Mouse (Mus musculus) kidney, postnatal 25 days (tissue): ENCODE measurements at regions not wholly inside any gene's neighbourhood (a gene's known extent, or its start where the extent isn't known, plus 50 kb on each side); places are given as distances from the start of the nearest gene placed in this dataset.

Experiments
- DNase-seq, 2 experiments: peaks; one replicate each; pipeline ENCODE4 v3.0.0; 2021; ENCODE audit warnings: mixed read lengths in 2 of 2

- no peak for DNase-seq
These were observed 468.7 kb upstream of the Vstm2b start for GRCm38 (mm10) chr7:40429416-40429815.

DNA sequence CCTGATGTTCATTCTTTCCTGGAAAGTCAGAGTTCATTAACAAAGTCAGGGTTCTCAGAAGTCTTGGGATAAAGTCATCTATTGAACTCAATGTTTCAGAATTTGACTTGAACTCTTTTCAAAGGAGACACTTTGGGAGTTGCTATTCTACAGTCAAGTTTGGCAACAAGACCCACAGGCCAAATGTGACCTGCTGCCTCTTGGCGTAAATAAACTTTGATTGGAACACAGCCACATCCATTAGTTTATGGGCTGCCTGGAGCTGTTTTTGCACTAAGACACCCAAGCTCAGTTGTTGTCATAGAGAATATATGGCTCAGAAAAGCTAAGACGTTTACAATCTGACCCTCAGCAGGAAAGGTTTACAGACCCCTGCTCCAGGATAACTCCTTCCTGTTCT lies 464.2 kb upstream of the Vstm2b start:
- DNase-seq: peak in 1 of 2 experiments; percentile 8

DNA sequence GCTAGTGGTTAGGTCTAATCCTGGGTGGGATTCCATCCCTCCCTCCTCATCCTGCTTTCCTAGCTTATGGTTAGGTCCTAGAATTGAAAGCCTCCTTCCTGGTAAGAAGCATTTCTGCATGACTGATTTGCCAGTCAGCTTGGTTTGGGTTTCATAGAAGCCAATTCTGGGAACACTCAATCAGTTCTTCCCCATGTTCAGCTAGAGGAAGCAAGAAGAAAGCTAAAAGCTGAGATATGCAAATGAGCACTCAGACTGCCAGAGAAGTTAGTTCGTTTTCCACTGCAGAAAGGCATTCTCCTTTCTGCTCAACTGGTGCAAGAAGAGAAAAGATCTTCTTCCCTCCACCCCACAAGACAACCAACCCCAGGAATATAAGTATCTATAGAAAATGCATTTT lies 457.0 kb upstream of the Vstm2b start:
- DNase-seq: no peak

DNA sequence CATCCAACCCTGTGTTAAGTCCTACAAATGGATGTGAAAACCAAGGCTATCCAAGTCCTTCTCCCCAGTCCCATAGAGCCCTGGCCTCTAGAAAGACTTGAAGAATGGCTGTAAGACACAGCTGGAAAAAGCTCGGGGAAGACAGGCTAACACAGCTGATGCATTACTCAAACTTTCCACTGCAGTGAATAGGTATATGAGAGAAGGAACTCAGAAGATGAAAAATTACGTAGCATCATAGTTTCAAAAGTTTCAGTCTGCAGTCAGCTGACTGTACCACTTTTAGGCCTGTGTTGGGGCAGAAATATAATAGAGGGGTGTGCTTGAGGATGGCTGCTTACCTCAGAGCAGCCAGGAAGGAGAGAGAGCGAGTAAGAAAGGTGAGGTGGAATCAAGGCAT lies 456.3 kb upstream of the Vstm2b start:
- no peak for DNase-seq

- no peak for DNase-seq
These were observed 431.7 kb upstream of the Vstm2b start for GRCm38 (mm10) chr7:40466382-40466781.

DNA sequence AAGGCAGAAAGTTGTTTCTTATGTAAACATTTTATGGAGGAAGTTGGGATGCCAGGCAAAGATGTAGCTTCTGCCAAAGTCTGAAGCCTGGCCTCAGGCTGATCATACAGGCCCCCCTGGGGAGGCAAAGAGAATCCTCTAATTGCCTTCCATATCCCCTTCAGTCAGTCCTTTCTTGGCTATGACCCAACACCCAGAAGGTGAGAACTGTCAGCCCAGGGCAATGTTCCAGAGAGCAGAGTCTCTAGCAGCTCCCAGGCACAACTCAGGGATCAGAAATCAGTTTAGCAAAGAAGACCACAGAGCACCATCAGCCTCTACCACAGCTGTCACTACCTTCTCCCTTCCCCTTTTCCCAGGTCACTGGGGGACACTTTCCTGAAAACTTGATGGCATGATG lies 410.9 kb upstream of the Vstm2b start:
- DNase-seq: peak in 1 of 2 experiments; percentile 2

DNA sequence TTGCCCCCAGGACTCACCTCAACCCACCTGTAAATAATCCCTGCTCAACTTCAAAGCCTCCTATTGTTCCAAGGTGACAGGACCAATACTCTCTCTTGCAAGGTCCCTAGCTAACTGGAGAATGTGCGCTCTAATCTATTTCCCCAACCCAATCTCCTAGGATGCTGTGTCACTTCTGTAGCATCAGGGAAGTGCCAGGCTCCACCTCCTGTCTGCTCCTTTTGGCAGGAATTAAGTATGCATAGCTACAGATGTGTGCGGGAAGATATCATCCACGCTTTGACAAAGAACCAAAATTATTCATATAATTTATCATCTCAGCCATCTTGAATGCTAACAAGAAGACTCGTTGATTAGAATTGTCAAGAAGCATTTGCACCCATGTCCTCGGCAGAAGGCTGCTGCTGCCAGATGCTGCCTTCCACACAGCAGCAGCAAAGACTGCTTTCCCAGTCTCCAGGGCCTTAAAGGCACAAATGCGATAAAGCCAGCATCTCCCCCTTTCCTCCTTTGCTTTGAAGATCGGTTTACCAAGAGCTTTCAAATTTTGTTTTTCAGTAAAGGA lies 375.3 kb upstream of the Vstm2b start:
- no peak for DNase-seq

DNA sequence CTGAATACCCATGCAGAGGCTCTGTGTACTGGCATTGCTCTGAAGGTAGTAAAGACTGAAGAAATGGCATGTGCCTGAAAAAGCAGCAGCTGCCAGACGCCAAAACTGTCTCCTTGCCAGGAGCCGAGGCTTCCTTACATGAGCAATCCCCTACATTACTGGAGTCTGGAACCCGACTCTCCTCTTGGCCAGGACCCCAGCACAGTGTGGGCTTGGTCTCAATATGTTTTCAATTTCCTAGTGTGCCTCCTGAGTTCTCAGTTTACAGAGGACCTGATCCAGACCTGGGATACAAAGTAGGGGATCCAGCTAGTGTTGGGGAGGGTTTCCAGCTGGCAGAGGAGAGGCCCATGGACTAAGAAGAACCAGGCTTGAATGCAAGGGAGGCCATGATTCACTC lies 361.5 kb upstream of the Vstm2b start:
- DNase-seq: no peak

DNA sequence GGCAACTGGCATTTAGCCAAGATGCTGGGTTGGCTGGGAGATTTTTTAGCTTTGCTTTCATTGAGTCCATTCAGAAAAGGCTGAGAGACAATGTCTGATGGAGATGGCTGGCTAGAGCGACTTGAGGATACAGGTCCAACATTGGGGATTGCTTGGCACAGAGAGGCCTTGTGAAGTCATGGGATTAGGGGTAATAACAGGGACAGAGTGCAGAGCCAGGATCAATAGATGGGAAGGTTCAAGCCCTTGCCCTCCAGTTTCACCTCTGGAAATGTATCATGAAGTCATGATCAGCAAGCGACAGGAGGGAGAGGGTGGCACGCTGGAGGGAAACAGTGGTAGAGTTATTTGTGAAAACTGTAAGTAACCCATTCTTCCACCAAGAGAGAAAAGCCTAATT lies 360.5 kb upstream of the Vstm2b start:
- no peak for DNase-seq

DNA sequence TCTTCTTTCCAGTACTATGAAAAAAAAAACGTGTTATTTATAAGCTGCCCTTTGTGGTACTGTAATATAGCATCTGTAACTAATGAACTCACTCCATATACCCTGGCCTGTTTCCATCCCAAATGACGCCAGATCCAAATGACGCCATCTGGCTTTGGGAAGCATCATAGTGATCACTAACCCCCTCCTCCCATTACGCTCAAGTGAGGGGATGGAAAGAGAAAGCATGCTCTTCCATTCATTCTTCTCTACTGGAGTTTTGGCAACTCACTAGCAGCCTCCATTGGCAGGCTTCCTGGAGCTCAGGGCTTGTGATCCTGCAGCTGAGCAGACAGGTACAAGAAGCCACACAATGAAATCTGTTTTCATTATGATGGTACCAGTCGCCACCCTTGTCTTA lies 358.3 kb upstream of the Vstm2b start:
- DNase-seq: no peak

DNA sequence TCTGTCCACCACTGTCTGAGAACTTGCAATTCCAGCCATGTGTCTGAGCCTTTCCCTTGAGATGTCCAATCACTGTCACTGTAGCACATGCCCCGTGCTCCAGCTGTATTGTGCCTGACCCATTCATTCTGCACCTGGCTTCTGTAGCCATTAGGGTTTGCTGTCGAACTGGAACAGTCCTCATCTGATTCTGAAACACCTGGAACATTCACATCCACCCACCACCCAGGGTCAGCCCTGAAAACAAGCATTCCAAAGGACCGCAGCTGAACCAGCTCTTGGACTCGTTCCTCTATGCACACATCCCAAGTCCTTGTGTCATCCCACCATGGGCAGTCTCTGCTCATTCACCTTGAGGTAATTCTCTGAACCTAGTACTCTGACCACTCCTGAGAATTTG lies 356.8 kb upstream of the Vstm2b start:
- DNase-seq: no peak

DNA sequence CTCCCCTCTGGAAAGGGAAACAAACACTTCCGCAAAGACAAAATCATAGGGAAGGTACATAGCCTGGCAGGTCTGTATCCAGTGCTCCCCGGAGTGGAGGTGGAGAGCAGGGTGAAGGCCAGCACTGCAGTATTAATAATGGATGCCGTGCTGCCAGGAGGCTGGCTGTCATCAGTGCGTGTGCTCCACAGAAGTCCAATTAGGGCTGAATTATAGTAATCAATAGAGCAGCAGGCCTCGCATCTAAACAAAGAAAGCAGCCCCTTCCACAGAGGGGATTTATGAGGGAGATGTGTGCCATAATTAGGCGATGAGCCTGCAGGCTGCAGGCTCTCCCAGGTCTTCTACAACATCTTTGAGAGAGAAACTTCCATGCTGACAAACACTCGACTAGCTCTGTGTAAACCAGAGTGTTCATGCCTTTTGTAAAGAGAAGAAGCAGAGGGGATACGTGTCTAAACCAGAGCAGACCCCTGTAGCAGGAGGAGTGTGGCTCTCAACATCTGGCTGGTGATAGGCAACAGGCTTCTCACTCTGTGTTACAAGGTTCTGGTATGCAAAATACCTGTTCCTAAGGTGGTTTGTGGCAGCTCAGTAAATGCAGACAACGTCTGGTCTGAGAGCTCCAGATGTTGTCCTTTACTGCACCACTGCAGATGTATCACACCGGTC lies 334.5 kb upstream of the Vstm2b start:
- DNase-seq: no peak

DNA sequence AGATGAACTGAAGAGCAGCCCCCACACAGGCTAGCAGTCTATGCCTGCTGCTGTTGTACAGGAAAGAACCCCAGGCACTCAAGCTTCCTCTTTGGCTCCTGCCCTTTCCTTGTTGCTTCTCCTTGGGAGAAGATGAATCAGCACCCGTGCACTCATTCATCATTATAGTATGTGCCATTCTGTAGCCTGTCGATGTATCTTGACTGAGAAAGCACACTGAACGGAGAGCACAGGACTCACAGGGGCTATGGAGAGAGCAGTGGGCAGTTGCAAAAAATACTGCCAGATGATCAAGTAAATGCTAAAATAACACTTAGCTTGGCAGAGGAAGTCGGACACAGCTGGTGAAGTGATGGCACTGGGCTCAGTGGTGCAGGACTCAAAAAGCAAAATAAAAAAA lies 322.2 kb upstream of the Vstm2b start:
- no peak for DNase-seq

- no peak for DNase-seq
These were observed 320.8 kb upstream of the Vstm2b start for GRCm38 (mm10) chr7:40577365-40577764.

DNA sequence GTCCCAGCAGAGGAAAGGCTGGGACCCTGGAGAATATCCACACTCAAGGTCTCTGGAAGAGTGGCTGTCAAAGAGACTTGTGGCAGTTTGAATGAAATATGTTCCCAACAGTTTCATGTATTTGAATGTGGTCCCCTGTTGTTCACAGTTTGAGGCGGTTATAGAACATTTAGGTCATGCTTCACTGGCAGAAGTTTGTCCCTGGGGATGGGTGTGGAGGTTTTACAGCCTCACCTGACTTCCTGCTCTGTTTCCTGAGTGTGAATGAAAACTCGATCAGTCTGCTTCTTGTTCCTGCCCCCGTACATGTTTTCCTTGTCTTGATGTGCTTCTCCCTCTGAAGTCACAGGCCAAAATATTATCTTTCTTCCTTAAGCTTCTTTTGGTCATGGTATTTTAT lies 277.4 kb upstream of the Vstm2b start:
- DNase-seq: no peak

- DNase-seq: peak; percentile 42 to 63
These were observed 275.3 kb upstream of the Vstm2b start for GRCm38 (mm10) chr7:40622811-40623210.

- no peak for DNase-seq
These were observed 274.8 kb upstream of the Vstm2b start for GRCm38 (mm10) chr7:40623286-40623685.

- DNase-seq: peak; percentile 21 to 45
These were observed 261.8 kb upstream of the Vstm2b start for GRCm38 (mm10) chr7:40636369-40636768.

DNA sequence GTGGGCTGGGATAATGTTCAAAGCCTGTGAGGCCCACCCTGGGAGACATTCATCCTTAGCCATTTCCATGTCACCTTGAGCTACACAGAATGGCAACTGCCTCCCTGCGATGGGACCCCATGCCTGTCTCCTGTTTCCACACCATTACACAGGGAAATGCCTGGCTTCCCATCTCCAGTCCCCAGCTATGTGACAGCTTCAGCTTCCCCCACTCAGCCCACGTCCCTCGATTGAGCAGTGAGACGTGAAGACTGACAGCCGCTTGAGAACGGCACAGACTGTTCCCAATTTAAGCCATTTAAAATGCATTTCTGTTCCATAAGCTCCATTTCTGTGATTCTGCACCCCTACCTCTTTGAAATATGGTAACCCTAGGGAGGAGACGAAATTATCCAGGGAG lies 243.1 kb upstream of the Vstm2b start:
- peak in 1 of 2 experiments; percentile 44 for DNase-seq

DNA sequence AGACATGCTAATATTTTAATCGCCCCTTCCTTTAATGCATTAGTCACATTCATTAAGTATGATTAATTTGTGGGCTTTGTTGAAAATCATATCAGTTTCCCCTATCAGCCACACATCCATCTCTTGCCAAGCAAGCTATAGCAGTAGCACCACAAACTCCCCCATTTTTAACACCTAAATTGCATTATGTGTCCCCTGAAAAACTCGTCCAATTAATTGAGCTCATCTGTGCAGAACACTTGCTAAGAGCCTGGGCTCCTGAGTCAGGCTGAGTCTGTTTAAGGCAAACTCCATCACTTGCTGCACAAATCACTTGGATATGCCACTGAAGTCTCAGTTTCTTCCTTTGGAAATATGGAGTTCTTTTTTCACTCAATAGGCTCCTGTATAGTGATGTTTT lies 242.7 kb upstream of the Vstm2b start:
- no peak for DNase-seq

DNA sequence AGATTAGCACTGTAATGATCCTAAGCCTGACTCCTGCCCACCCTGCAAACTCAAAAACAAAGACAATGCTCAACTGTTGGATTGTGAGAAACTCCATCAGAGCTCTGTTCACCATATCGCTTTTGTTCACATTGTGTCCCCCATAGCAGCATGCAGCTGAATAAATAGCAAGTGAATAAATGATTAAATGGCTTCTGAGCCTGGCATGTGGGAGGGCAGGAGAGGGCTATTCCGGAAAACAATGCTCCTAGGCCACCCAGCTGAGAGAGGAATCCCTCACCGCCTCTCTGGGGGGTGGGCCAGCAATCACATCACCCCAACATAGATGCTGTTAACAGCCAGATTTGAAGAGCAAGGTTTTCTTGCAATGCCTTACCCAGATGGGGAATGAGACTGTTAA lies 238.5 kb upstream of the Vstm2b start:
- no peak for DNase-seq

GRCm38 (mm10) chr7:40663781-40664180 lies 234.3 kb upstream of the Vstm2b start:
- DNase-seq: no peak

DNA sequence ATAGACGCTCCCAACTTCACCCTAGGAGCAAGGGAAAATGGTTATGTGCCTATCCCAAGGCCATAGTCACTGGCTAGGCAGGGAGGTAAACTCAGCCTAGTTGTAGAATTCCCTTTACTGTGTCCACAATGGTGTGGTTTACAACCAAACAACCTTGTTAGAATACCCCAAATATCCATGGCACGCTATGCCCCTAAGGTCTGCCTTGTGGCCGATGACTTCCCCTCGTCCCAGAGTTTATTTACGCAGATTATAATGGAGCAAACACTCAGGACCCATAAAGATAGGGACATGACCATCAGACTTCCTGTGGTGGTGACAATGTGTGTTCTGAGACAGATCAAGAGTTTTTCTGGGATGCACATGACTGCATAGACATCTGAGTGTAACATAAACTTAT lies 231.5 kb upstream of the Vstm2b start:
- no peak for DNase-seq

DNA sequence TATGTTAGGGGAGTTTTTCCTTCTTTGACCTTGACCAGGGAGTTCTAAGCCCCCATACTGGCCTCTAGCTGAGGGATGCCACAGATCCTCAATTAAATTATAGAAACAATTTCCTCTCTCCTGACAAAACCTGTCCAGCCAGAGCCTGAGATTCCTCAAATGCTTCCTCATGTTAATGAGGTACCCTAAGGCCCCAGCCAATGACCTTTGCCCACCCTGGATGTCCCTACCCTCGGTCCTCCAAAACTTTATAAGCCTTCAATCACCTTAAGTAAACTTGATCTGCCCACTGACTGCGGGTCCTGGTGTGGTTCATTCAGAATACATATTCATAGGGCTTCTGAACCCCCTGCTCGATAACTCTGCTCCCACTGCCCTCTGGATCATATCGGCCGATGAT lies 227.7 kb upstream of the Vstm2b start:
- peak; percentile 46 to 58 for DNase-seq

DNA sequence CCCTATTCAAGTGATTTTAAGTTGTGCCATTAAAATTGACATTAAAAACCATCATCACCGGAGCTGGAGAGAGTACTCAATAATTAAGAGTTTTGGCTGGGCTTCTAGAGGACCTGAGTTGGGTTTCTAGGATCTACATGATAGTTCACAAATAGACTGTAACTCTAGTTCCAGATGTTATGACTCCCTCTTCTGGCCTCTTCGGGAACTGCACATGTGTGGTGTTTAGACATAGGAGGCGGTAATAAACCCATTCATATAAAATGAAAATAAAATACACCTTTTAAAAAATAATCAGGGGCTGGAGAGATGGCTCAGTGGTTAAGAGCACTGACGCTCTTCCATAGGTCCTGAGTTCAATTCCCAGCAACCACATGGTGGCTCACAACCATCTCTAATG lies 227.1 kb upstream of the Vstm2b start:
- peak in 1 of 2 experiments; percentile 61 for DNase-seq
